Mouse (Mus musculus) cerebellum, adult 18-20 months (tissue): Measurements from ENCODE around the gene Fxr2.

ENCODE experiments used
- DNase-seq, 2 experiments: peaks; one replicate each; pipeline ENCODE4 v3.0.0; 2021

The Fxr2 gene

DNA sequence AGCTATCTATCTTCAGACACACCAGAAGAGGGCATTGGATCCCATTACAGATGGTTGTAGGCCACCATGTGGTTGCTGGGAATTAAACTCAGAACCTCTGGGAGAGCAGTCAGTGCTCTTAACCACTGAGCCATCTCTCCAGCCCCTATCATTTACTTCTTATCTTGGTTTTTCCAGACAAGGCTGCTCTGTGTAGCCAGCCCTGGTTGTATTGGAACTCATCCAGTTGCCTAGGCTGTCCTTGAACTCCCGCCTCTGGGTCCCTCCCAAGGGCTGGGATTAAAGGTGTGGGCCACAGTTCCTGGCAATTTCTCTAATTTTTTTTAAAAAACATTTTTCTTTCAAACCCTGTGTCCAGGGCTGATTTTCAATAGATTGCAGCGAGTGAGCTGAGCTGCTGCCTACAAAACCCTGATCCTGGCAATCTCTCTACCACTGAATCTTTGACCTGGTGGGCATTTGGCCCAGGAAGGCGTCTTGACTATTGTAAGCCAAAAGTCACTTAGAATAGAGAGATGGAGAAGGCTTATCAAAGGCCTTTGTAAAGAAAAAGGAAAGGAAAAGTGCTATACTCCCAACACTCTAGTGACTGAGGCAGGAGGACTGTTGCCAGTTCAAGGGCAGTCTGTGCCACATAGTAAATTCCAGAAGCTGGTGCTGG is 28.6 kb downstream of the Fxr2 start:
- no peak for DNase-seq

DNA sequence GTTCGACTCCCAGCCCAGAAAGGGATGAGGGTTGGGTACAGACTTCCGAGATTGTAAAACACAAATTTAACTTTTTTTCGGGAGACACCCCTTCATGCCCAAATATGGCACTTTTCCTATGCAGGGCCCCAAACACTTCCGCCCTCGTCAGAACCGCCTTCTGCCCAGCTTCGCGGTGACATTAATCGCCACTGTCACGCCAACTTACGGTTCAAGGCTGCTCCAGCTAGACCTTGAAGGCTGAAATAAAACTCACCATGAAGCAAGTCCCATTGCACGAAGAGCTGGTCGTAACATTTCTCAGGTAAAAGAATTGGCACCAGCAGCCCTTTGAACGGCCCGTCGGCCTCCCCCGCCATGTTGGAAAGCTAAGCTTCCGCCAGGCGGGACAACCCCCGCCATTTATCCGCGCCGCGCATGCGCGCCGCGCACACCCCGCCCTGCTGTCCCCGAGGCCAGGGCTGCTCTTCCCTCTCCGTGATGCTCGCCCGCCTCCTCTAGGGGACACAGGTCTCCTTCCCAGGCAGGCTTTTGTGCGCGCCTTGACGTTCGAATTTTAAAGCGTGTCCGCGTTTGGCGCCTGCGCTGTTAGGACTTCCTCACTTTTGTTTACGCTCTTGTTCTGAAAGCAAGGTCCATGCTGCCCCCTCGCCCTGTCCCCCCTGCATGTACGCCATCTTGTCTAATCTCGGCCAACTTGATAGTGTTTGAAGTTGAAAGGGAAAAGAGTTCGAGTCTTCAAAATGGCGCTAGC is 29.6 kb downstream of the Fxr2 start, which contains the start of gene Mpdu1:
Mpdu1 (minus strand) TSS at position 430 of the 754 bp plus-strand sequence.
- peak; percentile 93 to 96 for DNase-seq

DNA sequence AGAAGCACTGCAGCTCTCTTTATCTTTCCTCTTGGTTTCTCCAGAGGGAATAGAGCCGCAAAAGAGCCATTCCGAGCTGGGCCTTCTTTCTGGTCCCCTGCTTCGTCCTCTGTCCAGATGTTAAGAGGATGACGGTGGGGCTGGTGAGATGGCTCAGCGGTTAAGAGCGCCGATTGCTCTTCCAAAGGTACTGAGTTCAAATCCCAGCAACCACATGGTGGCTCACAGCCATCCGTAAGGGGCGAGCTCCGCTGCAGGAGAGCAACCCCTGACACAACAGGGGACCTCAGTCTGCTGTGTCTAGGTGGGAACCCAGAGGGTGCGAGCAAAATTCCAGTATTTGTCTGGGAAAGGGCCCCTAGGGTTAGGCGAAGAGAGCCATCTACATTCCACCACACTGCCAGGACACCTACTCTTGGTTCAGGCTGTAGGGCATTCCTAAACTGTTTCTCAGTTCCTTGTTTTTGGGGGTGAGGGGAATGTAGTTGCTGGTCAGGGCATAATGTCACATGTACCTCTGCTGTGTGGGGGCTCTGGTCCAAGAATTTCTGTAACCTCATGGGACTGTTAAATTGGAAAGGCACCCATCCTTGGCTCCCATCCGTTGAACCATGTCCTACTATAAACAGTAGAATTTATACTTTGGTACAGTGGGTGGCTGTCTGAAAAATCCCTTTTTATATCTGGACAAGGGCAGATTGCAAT is 30.3 kb downstream of the Fxr2 start:
- no peak for DNase-seq

DNA sequence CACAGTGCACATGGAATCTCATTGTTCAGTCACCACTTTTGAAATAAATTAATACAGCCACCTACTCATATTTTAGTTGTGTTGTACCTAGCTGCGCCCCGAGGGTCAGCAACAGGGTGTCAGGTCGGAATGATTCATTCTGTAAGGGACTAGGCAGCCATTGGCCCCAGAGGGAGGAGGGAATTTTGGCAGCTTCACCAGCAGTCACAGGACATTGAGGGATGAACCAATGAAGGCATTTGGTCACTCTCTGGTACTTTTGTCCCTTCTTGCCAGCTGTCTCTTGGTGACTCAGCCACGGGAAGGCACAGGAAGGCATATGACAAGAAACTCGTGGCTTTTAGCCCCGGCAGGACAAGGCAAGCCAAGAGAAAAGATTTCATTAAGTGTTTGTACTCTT is 31.0 kb downstream of the Fxr2 start:
- no peak for DNase-seq

DNA sequence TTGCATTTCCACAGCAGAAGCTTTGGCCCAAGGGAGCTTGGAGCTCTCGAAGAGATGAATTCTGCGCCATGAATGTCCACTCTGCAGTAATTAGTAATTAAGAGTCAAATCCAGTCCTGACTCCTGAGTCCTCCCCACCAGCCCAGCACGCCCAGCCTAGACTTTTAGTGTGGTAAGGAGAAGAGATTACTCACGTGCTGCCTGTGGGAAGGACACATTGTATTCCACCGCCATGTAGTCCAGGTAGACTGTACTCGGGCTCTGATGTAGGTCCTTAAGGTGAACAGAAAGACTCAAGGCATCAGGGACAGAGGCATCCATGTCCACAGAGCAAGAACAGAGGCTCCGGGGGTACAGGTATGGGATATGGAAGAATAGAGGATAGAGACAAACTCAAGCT is 32.1 kb downstream of the Fxr2 start:
- no peak for DNase-seq

DNA sequence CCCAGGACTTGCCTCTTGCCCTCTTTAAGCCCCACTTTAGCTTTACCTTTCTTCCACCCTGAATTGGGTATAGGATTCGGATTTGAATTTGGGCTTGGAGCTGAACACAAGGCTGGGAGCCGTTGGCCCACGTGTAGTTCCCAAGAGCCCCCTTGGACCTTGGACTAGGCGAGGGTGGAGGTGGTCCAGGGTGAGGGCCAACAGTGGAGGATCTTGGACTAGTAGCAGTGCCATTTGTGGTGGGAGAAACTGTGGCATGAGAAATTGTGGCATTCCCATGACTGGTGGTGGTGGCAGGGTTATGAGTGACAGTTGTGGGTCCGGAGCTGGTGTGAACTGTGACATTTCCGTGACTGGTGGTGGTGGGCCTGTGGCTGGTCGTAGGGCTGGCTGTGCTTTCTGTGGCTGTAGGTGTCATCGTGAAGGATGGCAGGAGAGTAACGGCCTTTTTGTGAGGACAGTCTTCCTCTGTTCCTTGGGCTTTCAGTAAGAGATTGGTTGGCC is 32.7 kb downstream of the Fxr2 start:
- no peak for DNase-seq

DNA sequence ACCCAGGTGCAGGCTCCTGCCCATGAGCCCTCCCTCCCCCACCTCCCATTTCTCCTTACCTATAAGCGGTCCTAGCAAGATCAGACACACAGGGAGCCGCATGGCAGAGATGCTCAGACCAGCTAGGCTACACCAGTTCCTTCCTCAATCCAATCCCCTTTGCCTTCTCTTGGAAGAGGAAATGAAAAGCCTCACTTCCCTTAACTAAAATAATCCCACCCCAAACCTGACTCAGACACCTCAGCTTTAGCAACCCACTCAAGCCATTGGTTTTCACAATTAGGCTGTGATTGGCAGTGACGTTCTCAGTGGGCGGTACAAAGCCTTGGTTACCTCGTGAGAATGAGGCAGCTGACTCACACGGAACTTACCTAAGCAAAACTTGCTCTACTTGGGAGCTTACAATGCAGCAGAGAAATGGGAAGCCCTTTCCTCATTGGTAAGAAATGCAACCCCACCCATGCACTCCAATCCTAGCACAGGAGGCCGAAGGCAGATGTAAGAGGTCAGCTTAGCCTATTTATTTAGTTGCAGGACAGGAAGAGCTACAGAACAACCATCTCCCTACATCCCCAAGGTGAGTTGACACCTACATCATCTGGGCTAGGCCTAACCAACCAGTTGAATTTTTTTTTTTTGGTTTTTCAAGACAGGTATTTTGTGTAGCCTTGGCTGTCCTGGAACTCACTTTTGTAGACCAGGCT is 33.3 kb downstream of the Fxr2 start, which contains the start of gene Cd68:
Cd68 (minus strand) TSS at position 193 of the 704 bp plus-strand sequence.
- DNase-seq, result no peak

DNA sequence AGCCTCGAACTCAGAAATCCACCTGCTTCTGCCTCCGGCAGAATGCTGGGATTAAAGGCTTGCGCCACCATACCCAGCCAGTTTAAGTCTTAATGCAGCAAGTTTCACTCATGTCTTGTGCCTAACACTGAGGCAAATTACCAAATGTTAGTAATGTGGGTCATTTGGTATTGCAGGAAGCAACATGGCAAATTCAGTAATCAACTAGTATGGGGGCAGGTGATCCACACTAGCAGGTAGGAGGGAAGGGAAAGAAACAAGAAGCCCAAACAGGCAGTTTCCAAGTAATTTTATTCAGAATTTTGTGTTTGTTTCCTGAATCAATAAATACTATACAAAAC is 33.8 kb downstream of the Fxr2 start:
- no peak for DNase-seq

DNA sequence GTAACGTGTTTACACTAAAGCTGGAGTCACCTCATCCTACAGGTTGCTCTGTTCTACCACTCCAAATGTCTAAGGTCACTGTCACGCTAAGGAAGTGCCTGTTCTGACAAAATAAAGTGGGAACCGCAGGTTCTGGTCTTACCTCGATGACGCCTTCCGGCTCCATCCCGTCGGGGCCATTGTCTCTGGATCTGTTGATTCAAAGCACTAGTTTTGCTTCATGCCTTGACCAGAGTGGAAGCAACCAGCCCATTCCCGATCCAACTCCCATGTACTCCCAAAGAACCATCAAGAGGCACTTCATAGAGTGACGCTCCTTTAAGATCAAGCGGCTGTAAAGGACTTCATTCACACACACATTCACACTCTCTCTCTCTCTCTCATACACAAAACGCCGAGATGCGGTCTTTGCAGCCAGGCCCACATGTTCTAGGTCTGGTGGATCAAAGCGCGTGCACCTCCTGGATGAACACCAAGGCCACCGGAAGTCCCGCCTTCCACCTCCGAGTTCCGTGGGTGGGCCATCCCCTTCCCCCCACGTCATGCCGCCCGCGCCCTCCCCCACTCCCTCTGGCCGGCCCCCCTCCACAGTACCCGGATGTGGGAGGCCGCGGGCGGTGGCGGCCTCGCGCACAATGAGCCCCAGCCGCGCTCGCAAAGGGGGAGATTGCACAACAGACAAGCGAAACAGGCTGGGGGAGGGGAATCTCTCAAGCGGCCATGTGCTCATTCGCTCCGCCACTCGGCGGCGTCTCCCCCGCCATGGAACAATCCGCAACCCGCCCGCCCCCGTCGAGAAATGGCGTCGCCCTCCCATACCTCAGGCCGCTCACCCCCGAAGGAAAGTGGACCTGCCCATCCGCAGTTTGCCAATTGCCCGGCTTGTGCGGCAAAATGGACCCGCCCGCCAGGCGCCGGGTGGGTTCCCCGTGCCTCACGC is 38.3 kb downstream of the Fxr2 start:
- DNase-seq, result peak; percentile 93 to 97

DNA sequence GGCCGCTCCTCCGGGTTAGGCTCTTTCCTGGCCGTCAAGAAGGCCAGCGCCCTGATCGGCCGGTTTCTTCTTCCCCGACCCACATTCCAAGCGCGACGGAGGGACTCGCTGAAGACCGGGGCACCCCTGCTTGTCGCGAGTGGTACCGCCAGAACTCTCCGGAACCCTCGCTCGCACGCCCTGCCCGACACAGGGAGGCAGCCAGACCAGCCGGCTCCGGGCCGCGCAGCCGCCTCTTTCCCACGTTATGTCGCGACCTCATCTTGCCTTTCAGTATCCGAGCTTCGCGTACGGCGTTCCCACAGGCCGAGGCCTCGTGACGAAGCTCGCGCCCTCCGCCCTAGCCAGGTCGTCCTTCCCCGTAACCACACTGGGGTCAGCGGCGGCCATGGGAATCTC is 38.9 kb downstream of the Fxr2 start:
- no peak for DNase-seq

DNA sequence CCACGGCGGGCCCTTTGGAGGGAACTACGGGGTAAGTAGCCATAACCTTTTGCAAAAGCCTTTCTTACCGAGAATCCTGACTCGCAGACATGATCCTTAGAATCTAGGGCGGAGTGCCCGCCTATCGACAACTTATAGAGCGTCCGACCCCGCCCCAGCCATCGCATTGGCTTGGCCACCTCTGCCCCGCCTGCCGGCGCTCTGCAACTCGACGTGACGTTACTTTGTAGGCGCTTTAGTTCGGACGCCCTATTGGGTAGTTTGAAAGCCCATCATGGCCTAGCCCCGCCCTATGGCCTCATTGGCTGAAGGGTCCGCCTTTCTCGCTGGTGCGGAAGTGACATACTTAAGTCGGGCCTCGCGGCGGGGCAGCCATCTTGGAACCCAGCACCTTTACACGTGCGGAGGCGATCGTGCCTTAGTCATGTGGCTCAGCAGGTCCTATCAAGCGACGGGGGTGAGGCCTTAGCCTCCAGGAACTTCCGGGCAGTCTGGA is 39.5 kb downstream of the Fxr2 start, which contains the start of gene Eif4a1:
Eif4a1 (minus strand) TSS at position 213 of the 496 bp plus-strand sequence.
- DNase-seq, result peak; percentile 99 to 100

DNA sequence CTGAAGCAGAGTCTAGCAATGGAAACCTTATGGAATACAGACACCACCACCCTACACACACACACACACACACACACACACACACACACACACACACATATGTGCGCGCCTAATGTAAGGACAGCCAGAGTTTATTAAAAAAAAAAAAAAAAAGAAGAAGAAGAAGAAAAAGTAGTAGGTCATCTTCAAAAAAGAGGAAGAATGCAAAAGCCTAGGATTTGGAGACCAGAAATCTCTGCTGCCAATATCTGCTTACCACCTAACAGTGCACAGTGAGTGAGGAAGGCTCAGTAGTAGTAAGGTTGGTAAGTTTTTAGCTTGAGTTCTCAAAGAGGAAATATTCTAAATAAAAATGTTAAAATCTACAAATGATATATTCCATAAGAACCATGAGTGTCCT is 46.4 kb downstream of the Fxr2 start:
- DNase-seq, result no peak

DNA sequence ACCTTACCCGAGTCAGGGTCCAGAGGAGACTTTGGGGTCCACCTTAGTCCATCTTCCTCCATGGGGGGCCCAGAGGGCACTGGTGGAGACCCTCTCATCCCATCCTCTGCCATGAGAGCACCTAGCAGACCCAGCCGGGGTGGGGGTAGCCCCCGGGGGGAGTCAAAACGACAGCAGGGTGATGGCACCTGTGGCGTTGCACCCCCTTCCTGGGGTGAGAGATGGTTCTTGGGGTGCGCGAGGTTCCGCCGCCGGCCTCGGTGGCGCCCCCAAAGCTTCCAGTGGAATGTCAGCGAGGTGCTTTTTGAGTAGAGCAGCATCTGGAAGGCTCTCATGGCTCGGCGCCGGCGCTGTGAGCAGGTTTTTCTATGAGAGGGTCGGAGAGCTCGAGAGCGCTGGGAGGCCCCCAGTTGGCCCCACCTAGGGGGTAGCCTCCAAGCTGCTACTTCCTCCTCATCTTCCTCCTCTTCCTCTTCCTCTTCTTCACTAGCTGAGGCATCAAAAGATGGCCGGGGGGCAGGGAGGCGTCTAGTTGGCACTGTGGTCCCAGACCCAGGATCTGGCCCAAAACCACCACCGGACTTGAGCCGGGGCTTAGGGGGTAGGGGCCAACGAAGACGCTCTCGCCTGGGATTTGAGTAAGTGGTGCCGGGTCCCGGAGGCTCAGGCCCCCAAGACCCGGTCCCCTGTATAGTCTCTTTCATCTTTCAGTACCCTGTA is 47.5 kb downstream of the Fxr2 start:
- DNase-seq, result no peak

DNA sequence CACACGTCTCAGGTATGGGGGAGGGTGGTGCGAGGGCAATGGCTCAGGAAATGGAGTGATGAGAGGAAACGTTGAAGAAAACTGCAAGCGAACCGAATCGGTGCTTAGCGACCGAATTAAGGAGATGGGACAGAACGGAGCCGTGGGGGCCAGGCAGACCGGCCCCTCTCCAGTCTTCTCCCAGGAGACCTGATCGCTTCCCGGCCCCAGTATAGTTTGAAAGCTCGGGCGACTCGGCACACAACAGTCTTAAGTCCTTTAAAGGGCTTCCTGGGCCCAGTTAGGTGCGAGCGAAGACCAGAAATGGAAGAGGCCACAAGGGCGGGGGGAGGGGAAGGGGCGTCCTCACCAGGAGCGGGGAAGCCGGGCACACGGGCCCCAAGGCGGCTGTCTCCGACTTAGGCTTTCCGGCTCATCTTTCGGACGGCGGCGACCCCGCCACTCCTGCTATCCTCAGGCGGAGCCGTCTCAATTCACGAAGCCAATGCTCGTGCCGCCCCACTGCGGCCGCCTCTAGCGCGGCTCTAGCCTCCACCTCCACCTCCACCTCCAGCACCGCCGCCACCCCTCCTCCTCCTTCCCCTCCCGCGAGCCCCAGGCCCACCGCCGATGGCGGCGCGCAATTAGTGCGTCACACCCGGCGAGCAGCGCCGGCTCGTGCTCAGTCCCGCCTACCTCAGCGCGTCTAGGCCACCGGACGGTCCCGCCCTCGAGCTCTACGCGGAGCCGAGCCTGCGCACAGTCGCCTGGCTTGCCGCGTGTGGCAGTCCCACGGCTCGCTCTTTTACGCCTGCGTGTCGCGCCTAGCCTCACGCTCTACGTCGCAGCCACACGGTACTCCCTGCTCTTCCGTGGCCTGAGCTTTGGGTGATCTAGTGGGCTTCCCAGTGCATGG is 48.8 kb downstream of the Fxr2 start, which contains the start of gene Senp3:
Senp3 (minus strand) TSS at position 771 of the 895 bp plus-strand sequence.
- DNase-seq, result peak; percentile 97 to 98

DNA sequence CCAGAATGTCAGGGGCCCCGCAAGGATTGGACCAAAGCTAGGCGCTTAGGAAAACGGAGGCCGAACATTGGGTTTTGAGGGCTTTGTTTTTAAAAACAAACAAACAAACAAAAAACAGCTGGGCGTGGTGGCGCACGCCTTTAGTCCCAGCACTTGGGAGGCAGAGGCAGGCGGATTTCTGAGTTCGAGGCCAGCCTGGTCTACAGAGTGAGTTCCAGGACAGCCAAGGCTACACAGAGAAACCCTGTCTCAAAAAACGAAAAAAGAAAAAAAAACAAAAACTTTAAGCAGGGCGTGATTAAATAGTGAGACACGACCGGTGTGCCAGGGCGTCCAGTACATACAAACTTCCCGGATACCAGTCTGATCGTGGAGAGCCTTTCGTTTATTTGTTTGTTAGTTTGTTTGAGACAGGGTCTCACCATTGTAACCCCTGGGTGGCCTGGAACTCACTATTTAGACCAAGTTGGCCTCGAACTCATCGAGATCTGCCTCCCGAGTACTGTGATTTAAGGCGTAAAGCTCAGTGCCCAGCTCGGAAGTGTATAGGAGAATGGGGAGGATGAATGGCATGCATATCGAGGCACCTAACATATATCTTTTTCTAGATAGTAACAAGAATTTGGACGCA is 49.5 kb downstream of the Fxr2 start:
- DNase-seq, result peak in 1 of 2 experiments; percentile 22

DNA sequence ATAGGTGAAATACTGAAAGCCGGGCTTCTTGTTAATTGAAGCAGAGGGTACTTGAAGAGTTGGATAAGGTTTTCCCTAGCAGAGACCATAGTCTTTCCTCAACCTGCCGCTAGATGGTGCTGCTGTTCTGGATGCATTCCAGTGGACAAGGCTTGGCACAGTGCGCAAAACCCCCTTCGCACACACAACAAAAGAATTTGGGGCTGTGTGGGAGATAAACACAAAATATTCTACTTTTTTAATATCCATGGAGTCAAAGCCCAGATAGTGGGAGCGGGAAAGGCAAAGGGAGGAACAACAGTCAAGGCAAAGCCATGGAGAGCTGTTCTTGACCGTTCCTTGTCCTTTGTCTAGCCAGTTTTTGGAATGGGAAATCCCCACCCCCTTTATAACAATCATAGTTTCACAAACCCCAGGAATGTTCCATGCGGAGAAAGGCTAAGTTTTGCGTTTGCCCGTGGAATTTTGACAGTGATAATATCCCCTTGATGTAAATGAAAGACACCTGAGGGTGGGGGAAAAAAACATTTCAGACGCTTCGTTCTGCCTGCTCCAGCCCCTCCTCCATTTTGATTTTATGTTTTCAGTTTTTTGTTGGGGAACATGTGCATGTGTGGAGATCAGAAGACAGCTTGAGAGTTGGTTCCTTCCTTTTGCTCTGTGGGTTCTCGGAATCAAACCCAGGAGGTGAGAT is 50.2 kb downstream of the Fxr2 start:
- peak; percentile 87 to 92 for DNase-seq

DNA sequence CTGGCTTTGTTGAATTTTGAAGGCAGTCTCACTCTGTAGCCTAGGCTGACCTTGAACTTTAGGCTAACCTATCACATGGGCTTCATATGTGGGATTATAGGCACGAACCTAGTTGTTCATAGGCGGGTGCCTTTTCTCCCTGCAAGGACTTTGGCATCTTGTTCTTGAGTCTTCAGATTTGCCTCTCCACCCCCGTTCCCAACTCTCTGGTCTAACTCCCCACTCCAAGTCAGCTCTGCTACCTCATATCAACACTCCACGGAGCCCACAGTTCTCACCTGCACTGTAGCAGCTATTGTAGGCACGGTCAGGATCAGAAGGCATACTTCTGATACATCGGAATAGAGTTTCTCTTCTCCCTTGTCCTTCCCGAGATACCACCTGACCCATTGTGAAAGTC is 50.8 kb downstream of the Fxr2 start:
- no peak for DNase-seq

DNA sequence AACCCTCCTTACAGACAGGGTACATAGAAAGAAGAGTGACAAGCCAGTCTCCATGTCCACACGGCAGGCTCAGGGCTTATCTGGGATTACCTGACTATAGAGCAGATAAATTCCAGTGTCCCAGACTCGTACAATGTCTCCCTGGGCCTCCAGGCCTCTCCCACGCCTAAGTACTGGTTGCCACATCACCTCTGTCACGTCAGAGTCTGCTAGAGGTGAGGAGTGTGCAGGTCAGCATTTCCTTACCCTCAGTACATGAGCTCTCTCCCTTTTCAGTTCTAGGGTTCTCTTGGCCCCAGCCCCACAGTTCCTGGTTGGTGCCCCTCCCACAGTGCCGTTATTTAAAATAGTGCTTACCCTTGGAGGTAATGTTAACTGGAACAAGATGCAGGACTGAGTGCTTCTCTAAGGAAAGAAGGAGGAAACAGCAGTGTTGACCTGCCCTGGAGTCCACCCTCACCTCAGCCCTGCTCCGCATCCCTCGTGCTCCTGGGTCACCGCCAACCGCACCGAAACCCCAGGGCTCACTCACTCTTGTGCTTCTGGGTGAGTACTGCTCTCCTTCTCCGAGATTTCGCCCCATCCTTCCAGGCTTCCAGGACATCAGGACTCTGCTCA is 51.4 kb downstream of the Fxr2 start:
- peak in 1 of 2 experiments; percentile 40 for DNase-seq
